Mouse (Mus musculus) frontal cortex, postnatal 25 days (tissue): ENCODE data around the gene Myo18a.

Experiments
- DNase-seq, 2 experiments: peaks; one replicate each; pipeline ENCODE4 v3.0.0; 2022; ENCODE audit warnings: low spot score in 2 of 2

Myo18a gene

DNA sequence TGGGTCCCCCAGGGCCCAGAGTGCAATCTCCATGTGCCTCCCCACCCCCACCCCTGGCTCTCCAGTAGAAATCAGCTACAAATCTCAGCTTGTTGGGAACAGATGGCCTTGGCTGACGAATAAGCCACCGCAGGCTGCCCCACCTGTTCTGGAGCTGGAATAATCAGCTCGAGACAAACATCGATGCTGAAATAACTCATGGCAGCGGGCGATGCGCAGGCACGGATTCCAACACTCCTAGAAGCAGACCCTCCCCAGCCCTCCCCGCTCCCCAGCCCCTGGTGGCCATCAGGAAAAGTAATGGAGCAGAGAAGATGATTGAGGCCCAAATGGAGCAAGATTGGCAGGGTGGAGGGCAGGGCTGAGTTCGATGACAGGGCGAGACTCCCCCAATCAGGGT lies 109.2 kb downstream of the Myo18a start:
- no peak for DNase-seq

DNA sequence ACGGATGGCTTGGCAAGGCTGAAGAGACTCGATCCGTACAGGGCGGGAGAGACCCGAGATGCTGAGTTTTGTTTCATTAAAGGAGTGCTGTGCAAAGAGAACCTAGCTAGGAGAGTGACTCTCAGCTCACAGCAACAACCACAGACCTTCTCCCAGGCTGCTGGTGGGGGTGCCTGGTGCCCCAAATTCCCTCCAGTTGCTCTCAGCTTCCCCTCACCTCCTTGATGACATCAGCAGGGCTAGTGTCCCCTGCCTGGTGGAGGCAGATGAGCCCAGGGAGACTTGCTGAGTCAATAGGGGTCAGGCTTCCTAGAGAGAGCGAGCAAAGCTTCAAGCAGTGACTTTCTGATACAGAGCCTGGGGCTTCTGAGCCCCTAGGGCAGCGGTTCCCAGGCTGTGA lies 109.6 kb downstream of the Myo18a start:
- DNase-seq = no peak

DNA sequence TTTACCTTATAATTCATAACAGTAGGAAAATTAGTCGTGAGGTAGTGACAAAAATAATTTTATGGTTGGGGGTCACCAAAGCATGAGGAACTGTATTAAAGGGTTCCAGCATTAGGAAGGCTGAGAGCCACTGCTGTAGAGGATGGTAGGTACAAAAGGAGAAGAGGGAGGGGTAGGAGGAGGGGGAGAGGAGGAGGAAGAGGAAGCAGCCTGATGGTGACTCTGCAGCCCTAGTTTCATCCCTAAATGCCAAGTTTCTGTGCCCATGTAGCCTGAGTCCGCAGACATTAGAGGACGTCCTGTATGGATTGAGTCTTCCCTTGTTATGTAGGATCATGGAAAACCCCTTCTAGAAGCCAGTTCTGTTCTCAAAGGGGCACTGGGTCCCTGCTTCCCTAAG lies 110.1 kb downstream of the Myo18a start:
- DNase-seq = no peak

DNA sequence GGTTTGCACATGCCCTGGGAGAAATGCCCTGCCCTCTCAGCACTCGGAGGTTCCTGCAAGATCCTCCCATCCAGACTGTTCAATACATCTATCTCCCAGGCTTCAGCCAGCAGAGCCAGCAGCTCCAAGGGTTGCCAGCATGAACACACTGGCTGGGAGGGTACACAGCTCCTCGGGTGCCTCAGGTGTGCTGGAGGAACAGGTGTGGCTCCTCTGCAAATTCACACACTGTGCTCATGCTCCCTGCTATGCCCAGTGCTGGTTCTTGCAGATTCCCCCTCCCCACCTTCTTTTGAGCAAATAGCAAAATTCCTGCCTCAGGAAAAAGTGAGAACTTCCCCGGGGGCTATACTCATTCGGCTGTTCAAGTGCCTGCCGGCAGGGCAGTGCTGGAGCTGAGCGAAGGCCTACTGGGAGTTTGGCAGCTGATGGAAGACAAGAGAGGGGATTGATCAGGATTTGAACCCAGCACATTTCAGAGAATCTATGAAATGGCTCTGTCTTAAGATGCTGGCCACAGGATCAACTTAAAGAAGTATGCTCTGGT lies 111.7 kb downstream of the Myo18a start:
- DNase-seq = no peak

DNA sequence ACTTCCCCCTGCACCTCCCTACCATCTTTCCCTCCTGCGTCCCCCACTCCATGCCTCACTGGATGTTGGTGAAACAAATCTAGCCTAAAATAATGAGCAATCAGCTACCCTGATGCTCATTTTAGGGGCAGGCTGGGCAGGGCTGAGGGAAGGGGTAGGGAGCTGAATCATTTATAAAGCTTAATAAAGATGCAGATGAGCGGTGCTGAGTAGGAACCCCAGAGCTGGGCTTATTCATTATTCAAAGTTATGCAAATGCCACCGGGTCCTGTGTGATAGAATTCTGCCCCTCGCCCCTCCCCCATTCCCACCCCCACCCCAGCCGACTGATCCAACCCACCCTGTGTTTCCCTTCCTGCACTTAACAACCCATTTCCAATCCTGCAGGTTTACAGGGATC lies 112.2 kb downstream of the Myo18a start:
- no peak for DNase-seq

DNA sequence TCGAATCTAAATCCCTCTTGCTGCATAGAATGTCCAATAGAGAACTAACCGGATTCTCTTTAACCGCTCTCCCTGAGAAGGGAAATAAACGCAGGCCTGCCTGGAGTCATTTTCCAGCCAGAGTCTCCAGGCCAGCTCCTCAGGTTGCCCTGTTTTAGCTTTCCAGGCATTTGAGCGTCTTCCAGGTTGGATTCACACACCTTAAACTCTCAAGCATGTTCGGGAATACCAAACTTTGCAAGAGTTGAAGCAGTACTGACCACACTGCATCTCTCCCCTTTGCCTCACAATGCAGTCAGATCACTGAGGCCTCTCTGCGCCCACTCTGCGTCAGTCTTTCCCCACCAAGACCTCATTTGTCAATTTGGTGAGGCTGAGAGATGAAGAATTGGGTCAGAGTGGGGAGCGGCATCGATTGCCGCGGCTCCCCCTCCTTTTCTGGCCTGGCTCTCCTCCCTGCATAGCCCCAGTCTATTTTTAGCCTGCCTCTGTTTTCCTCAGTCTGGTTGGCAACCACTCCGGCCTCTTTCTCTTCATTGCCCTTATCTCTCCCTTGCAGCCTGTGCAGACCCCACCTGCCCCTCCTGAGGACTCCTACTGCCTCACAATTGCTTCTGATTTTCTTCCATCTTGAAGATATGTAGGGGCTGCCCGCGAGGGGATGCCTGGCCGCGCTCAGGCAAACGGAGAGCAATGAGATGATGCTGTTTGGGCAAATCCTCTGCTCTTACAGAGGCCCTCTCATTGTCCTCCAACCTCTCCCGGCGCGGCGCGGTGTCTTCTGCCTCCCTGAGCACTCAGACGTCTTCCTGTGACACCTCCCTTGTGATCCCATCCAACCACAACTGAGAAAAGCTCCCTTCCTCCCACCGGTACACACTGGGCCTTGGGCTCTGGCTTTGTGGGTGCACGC lies 113.1 kb downstream of the Myo18a start:
- peak in 1 of 2 experiments; percentile 14 for DNase-seq

DNA sequence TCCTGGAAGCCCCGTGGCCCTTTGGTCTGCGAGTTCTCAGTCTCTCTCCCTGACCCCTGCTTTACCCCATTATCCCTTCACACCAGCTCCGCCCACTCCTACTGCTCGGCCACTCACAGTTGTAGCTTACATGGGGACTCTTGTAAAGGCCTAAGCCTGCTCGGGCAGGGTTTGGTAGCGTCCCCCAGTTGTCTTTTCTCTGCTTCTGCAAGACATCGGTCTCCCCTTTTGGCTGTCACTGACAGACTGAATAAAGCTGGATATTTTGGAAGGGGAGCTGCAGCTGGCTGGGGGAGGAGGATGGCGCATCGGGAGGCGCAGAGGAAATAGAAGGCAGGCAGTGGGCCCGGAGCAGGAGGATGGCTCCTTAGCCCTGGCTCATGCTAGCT lies 113.7 kb downstream of the Myo18a start:
- DNase-seq = peak in 1 of 2 experiments; percentile 15

DNA sequence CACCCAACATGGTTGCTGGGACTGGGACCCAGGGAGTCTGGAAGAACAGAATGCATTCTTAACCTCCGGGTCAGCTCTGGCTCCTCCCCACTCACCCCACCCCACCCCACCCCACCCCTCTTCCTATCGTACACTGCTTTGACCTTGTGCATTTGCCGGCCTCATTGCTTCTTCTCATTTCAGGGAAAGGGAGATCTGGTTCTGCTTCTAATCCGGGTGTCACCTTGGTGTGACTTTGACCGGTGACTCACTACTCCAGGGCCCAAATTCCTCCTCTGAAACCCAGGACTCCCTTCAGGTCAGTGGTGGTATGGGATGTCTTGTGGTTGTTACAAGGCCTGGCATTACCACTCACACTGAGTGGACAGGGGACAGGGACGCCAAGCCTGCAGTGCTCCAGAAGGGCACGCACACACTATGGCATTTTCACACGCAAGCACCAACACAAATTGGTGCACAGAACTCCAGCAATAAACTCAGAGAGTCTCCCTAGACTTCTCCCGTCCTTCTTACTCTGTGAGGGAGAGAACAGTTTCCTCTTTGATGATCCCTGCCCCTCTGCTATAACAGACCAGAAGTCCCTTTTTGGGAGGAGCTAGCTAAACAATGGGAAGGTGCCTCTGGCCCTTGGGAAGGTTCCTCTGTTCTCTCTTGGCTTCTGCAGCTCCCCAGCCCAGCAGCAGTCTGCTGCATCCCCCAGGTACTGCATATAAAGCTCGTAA lies 121.6 kb downstream of the Myo18a start:
- no peak for DNase-seq

DNA sequence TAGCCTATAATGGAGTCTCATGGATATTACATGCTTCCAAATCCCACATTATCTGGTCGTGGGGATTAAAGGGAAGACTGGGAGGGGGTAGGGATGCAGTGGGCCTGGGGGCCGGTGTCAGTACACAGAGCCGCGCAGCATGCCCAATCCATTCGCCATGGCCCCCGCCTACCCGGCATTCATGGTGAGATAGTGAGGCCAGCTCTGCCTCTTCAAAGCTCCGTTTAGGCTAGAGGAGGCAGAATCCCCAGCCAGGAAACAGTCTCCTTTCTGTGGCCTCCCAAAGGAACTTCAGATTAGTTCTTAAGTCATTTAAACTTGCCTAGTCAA lies 122.2 kb downstream of the Myo18a start:
- DNase-seq = no peak

DNA sequence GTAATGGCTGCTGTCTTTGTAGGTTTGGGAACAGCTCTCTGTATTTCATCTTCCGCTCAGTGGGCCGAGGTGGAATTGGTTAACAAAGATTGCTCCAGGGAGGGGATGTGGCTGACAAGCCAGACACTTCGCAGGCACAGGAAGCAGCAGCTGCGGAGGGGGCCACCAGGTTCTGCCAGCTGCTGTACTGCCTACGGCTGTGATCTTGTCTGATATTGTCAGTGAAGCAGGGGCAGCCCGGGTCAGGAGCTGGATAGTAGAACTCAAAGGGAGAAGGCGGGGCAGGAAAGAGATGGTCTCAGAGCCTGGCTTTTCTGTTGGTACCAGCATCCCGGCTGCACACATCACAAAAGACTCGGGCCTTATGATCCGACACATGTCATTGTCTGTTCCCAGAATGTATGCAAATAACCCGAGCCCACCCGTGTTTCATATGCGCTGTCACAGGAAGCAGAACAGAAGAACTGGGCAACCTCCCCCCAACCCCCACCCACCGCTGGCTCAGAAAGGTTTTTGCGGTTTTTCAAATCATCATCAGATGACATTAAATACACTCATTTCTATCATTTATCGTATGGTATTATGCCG lies 124.4 kb downstream of the Myo18a start:
- peak in 1 of 2 experiments; percentile 38 for DNase-seq

DNA sequence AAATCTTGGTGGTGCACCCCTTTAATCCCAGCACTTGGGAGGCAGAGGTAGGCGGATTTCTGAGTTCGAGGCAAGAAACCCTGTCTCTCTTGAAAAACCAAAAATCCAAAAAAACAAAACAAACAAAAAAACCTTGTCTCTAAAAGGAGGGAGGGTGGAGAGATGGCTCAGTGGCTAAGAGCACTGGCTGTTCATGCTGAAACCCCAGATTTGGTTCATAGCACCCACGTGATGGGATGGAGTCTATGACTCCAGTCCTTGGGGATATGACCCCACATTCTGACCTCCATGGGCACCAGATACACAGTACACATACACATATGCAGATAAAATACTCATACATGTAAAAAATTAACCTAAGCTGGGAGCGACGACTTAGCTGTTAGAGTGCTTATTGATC lies 125.8 kb downstream of the Myo18a start:
- DNase-seq = no peak

DNA sequence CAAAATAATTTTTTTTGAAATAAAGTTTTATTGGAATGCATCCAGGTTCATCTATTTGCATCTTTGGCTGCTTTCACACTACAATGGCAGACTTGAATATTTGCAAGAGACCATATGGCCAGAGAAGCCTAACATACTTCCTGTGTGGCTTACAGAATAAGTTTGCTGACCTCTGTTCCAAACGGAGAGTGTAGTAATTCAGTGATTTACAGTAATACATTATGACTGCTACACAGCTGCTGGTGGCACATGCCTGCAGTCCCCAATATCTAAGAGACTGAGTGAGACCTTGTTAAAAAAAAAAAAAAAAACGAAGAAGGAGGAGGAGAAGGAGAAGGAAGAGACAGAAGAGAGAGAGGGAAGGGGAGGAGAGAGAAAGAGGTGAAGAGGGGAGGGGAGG lies 126.4 kb downstream of the Myo18a start:
- no peak for DNase-seq

DNA sequence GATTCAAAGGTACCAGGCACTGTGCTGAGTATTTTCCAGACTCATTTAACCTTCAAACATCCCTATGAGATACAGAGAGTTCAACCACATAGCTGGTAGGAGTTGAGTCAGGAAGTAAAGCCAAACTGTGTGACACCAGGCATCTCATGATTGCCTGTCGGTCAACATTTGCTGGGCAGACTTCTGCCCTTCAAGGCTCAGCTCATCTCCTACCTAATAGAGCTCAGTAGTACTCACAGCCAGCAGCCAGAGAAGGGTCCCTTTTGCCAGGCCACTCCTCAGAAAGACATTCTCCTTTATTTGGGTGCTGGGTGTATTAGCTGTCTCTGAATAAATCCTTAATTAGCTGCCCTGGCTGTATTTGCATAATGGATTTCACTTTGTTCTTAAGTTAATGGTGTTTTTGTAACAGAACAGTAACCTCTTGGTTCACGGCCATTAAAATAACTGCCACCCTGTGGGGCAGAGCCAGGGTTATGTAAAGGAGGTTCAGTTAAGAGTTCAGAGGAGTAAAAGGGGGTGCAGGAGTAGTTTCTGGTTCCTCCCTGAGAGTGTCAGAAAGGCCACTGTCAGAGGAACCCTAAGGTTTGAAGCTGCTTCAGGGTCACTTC lies 127.7 kb downstream of the Myo18a start:
- no peak for DNase-seq

DNA sequence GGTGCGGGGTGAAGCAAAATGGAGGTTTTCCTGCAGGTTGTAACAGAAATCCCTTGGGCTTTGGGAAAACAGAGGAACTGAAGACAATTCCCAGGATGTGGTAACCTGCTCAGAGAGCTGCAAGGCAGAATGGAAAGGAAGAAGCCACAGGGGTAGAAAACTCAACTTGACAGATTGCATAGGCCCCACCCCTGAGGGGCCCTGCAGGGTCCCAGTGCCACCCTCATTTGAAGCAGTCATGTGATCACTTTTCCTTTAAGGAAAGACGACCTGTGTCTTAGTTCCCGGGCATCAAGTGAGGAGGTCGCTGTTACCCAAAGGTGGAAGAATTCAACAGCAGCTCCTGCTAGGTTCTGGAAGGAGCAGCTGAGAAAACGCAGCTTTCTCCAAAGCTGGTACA lies 129.8 kb downstream of the Myo18a start:
- DNase-seq = no peak

DNA sequence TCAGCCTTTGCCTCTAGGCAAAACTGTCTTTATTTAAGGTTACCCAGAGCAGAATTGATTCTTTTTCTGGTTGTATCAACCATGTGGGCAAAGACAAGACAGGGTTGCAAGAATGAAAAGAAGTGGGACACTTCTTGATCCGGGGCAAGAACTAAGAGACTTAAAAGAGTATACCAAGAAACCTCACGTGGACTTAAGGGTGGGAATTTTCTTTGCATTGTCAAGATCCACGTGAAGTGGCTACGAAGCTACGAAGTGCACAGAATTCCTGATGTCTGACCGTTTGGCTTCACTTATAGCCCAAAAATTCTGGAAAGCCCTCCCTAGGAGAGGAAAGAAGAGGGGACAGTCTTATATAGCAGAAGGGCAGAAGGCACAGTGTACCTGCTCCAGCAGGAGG lies 130.2 kb downstream of the Myo18a start:
- DNase-seq = no peak

DNA sequence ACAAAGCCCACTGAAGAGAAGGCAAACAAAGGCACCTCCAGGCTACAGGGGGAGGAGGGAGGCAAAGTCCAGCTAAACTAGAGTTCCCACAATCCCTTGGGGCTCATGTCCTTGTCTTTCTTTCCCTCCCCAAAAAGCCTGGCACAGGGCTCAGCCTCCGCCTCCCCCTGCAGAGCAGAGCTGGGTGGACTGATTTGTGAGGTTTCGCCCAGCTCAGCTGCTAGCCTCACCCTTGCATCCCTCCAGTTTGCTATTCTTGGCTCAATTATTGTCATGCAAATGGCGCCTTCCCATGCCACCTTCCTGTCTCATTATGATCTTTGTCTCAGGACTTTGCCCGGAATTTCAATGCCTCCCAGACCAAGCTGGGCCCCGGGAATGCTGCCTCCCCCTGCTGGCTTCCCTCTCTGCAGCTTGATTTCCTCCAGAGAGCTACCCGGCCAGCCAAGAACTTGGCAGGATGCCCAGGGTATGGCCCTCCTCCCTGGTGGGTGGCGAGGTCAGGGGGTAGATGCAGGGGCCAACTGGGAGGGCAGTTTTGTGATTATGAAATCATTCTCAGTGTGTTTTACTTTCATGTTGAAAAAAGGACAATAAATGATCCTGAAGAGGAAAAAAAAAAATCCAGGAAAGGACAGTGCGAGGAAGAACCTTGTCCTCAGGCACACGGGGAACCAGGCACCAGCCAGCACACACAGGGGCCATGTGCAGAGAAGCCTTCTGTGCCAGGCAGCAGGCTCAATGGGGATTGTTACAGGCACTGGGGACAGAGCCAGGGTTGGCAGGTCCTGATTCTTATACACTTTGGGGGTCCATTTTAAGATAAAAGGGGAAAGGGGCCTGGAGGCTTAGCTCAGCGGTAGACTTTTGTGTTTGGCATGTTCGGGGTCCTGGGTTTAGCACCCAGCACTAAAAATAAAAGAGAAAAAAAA lies 131.0 kb downstream of the Myo18a start, which contains the start of gene Pipox:
Pipox (minus strand) TSS at position 310 of the 932 bp plus-strand sequence.
- DNase-seq = peak; percentile 44 to 72

DNA sequence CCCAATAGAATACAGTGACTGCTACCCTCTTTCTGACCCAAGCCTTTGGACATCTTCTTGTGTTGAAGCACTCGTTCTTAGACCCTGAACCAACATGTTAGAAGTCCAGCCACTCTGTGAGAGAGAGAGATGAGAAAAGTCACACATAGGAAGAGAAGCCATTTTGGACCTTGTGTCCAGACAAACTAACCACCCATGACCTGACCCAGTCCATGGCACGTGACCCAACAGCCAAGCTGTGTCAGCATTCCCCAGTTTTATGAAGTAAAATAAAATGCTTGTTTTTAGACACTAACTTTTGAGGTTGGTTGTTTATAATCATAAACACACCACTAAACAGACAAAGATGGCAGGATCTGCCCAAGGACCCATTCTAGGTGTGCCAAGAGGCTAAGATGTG lies 131.9 kb downstream of the Myo18a start:
- DNase-seq = no peak

DNA sequence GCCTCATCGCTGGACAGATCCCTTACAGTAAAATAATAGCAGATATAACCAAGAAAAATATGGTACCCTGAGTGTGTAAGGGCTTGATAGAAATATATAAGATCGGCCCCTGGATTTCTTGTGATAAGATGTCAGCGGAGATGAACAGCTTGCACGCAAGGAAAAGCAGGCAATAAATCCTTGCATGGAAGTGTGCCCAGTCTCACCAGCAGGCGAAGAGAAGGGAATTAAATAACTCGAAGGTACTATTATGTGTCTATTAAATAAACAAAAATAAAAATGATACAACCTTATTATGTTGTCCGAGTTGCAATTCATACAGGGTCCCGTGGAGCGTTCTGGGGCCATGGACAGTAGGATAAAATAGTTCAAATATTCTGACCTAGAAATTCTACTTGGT lies 133.0 kb downstream of the Myo18a start:
- DNase-seq = no peak

DNA sequence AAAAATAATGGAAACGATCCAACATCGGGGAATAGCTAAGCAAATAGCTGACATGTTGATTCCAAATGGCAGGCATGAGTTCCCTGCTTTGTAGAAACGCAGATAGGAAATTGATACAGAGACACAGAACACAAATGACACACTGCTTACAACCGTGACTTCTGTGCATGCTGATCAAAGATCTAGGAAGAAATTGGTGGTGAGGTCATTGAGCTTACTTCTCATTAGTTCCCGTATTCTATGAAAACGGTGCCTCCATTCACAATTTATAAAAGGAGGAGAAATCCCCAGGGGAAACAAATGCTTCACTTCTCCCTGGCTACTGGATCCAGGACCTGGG lies 133.4 kb downstream of the Myo18a start:
- no peak for DNase-seq

DNA sequence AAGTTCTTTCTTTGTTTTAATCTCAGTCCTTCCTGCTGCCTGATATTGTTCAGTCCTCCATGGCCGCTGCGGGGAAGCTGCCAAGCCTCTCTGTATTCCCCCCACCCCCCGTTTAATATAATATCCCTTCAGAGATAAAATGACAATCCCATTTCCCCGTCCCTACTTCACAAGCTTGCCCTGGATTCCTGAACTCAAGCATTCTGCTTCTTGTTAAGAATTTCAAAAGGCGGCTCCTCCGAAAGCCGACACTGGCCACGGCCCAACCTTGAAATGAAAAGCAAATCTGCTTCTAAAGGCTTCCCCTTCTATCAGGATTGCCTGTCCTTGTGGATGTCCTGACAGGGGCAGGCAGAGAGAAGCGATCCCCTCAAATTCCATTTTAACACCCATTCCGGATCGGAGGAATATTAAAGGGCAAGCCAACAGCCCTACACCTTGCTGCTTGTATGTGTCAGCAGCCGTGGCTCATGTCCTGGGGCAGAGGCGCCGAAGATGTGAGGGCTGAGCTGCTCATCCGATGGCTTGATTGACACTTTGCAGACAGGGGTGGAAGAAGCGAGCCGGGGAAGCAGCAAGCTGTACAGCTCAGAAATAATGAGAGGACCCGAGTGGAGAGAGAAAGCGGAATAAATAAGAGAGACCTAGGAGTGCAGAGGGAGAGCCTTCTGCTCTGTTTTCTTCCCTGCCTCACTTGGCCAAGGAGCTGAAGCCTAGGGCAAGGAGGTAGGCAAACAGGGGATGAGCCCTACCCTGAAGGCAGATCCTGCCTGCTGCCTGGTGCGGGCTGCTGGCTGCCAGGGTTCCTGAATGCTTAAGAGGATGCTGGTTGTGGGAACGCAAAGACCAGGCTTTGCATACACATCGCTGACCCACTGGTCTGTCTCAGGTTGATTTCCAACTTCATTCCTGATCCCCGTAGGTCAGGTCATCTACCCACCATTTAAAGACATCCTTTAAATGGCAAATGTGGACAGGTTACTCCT lies 134.1 kb downstream of the Myo18a start:
- DNase-seq = no peak
